Mouse (Mus musculus) lung, adult 2 months (tissue): ENCODE measurements at regions not wholly inside any gene's neighbourhood (a gene's known extent, or its start where the extent isn't known, plus 50 kb on each side); places are given as distances from the start of the nearest gene placed in this dataset.

Experiments used
- CTCF ChIP-seq: fragments of 200-500 bp; IDR thresholded peaks from 2 replicates; pipeline ENCODE4 v1.5.1; 2011; ENCODE audit warnings: mild to moderate bottlenecking, low read length, control low read depth; ENCODE audit not compliant: insufficient read depth
- POLR2A ChIP-seq: fragments of 200-500 bp; IDR thresholded peaks from 2 replicates; pipeline ENCODE4 v1.6.1; 2011; ENCODE audit warnings: low read depth, mild to moderate bottlenecking, control low read depth, low read length, borderline replicate concordance; ENCODE audit errors: extremely low read depth

- TF ChIP-seq CTCF (no peak), POLR2A (no peak)
Measured at GRCm38 (mm10) chr19:27031030-27031700, 145.5 kb downstream of the Gm815 start.
